Mouse (Mus musculus) neutrophil, adult 5-6 weeks (primary cell): ENCODE data around the gene Abhd17b. TPM values are rescaled to one million over a fixed set of nuclear protein-coding genes. Genes with fewer than 3 reads are reported as not detected.
"Not testable (repeated sequence)": the region's sequence is repeated elsewhere in the genome, so short reads cannot be mapped to it uniquely, and the experiment has no call there.

ENCODE experiments used
- ATAC-seq: fragments of 151-379, 151-347 bp; 2 replicates; pipeline ENCODE4 v1.8.0; 2017; ENCODE audit warnings: mild to moderate bottlenecking, moderate TSS enrichment; ENCODE audit not compliant: insufficient number of reproducible peaks, poor library complexity, low FRiP score, severe bottlenecking; ENCODE audit errors: extremely low read depth
- total RNA-seq: library from RNA; stranded (forward); fragments of 200-1000 nt; gene quantifications from 2 replicates; pipeline ENCODE4 v1.2.3, GENCODE M21; 2017

Abhd17b gene
- total RNA-seq: 110 and 128 TPM in 2 replicates

DNA sequence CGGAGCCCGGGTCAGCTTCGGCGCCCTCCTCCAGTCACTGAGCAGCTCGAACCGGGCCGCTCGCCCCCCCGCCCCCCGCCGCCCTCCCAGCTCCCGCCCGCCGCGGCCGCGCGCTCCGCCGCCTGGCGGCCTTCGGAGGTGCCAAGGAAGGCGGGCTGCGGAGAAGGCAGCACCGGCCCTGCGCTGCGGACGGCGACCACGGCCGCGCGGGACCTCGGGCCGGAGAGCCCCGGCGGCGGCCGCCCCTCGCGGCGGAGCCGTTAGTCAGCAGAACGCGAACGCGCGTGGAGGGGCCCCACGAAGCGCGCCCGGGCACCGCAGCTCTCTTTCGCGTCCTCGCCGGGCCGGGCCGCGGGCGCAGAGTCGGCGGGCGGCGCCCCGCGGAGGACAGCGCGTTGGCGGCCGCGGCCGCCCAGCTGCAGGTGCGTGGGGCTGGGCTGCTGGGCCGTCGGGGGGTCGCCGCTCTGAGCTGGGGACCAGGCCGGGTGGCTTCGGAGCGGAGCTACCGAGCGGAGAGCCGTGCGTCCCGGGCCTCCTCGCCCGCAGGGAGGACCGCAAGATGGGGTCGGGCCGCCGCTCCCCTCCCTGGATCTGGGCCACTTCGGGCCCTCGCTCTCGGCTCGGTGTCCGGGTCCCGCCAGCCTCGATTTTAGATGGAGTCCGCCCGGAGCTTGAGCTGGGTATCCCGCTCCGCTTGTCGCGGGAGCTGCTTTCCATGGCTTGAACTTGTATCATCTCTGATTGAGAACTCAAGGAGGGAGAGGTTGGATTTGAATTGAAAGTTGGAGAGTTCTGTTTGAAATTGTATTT is at the start of gene Abhd17b:
TSS of gene Abhd17b (plus strand) at position 14 of the 810 bp plus-strand sequence.
- ATAC-seq: no peak

DNA sequence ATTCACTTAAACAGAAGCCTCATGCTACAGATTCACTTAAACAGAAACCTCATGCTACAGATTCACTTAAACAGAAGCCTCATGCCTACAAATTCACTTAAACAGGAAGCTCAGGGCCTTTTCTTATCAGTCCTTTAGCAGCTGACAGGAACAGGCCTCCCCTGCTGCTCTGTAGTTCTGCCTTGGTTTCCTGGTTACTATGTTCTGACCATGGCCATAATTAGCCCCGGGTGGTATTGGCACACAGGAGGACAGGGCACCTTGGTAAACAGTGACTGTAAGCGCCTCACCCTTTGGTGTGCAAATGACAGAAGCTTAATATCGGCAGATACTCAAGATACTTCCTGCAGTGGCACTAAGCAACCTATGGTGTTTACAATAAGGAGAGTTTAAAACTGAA is 49.1 kb upstream of the Abhd17b start:
- no peak for ATAC-seq

DNA sequence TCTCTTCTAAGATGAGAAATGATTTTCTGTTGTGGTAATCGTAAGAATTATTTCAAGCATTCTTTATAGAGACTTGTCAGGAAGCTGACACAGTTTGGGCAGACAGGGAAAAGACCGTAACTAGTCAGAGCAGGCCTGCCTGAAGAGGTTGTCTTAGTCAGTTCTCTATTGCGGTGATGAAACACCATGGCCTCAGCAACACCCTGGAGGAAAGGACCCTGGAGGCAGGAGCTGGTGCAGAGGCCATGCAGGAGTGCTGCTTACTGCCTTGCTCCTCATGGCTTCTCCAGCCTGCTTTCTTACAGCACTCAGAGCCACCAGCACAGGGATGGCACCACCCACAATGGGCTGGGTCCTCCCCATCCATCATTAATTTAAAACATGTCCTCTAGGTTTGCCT is 47.7 kb upstream of the Abhd17b start:
- ATAC-seq: no peak

DNA sequence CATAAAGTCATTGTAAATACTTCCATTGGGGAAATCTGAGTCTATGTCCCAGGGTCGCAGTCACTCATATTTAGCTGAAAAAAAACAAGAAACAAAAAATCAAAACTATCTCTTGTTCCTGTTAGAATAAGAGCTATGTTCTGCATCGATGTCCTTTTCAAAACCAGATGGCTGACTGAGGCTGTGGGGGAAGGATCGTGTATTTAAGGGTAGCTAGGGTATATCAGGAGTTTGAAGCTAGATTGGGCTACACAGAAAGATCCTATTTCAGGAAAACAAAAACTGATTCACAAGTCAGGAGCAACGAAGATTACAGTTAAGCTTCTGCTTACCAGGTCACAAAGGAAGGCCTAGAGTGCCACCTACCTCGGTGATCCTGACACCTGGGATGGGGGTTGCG is 42.7 kb upstream of the Abhd17b start:
- no peak for ATAC-seq

DNA sequence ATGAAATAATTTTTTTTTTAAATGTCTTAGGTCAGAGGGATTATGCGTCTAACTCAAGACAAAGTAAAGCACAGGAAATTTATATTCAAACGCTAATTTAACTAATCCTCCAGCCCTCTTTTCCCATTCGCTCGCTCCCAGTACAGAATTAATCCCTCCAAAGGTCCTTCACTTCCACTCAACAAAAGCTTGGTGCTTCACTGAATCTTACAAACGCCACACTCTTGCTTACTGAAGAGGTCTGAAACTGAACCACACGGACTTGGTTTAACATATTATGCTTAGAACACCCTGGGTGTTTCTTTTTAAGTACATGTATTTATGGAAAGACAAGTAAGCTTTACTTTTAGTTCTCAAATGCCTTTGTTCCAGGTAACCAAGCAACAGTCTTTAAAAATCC is 41.7 kb upstream of the Abhd17b start:
- no peak for ATAC-seq

DNA sequence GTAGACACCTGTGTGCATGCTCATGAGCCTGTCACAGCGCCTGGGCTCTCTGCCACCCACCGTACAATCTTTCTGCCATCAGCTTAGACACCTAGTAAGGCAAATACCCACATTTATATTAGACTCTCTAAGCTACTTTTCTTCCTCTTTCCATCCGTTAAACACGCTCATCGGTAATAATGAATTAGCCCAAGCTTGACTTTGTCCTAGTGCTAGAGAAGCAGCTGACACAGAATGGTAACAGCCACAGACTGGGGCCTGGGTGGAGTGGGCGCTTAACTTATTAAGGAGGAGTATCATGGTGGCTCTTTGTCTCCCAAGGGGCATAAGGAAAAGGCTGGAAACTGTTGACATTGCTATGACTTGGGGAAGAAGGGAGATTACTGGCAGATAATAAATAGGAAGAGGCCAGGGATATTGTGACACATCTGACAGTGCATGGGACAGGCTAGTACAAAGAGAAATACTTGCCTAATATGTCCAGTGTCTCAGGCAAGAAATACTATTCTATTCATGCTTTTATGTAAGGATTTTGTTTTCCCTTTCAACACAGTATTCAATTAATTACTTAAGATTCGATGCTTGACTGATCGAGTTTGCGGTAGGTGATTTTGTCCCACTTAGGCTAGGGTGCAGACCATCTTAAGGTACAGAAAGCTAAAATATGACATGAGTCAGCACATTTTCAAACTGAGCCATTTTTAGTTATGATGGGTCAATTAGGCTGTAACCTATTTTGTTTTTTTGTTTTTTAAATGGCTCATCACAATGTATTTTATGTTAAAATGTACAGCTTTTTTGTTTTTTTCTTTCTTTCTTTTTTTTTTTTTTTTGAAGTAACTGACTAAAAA is 41.0 kb upstream of the Abhd17b start:
- 0 out of 2 replicates have a peak, but pooled peaks have one; percentile 23 for ATAC-seq

DNA sequence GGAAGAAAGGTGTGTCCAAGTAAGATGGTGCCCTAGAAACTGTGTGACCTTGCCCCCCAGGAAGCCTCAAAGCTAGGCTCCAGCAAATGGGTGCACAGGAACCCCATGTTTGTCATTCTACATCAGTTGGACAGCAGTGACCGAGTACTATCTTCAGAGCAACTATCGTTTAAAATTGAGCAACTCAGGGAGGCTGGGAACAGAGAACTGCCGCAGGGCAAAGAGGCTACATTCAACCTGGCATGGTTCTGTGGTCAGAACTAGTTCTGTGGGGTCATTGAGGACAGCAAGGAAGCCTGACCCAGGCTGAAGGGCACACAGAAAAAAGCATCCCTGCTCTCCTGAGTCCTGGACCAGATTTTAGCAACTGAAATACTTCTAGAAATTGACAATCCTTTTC is 37.2 kb upstream of the Abhd17b start:
- no peak for ATAC-seq

DNA sequence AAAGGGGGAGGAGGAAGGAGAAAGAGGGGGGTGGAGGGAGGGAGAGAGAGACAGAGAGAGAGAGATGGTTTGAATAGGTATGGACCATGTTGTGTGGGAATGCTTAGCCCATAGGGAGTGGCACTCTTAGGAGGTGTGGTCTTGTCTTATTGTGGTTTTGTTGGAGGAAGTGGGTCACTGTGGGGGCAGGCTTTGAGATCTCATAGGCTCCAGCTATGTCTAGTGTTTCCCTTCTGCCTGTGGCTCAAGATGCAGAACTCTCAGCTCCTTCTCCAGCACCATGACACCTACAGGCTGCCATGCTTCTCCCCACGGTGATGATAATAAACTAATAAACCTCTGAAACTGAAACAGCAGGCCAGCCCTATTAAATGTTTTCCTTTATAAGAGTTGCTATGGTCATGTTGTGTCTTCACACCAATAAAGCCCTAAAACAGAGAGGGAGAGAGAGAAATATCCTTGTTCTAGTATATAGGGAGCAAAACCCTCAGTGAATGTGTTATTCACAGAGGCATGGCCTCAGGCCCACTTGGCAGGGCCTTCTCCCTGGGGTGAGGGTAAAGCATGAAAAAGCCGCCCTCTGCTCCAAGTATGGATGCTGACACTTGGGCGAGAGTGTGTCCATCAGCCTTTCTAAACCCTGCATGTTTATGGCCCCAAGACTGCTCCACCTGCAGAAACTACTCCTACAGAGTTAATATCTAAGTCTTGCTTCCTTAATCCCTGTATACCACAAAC is 29.4 kb upstream of the Abhd17b start:
- peak; percentile 76; the same call in 1 of the 2 replicates for ATAC-seq

DNA sequence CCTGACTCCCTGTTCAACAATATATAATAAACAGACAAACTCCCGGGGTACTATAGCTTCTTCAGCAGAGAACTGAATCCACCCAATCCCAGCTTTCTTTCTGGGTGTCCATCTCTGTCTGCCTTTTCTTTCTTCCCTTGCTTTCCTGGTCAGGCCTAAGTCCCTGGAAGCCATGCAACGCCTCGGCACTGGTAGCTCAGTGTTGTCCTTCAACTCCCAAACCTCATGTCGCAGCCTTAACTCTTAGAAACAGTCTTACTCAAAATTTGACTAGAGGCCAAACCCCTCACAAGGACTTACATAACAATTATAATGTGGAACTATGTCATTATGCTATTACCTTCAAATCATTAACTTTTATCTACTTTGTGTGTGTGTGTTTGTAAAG is 28.8 kb upstream of the Abhd17b start:
- no peak for ATAC-seq

DNA sequence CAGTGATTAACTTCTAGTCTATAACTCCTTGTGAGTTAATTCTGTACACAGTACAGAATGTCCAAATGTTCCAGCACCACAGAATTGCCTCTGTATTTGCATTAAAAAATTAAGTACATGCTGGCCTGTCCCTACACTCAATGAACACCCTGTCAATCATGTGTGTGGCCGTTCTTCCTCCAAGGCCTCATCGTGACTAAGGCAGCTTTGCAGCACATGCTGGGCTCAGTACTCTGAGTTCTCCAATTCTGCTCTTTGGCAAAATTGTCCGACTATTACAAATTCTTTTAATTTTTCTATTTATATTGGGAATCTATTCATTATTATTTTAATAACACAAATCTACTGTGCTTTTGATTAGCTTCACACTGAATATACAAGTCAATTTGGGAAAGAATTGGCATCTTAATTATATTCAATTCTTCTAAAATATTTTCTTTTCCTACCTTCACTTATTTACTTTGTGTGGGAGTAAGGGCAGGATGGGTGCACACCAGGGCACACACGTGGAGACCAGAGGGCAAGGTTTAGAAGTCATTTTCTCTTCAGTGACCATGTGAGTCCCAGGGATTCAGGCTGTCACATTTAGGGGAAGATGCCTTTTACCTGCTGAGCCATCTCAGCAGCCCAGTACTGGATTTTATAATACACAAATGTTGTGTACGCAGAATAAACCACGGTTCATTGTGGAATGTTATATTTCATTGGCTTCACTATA is 26.6 kb upstream of the Abhd17b start:
- ATAC-seq: no peak

DNA sequence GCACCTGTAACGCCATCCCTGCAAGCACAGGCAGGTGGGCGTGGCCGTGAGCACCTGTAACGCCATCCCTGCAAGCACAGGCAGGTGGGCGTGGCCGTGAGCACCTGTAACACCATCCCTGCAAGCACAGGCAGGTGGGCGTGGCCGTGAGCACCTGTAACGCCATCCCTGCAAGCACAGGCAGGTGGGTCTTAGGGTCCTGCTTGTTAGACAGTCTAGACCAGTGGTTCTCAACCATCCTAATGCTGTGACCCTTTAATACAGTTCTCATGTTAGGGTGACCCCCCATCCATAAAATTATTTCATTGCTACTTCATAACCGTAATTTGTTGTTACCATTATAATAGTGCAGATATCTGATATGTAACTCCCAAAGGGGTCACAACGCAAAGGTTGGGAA is 24.5 kb upstream of the Abhd17b start:
- not testable (repeated sequence) for ATAC-seq

DNA sequence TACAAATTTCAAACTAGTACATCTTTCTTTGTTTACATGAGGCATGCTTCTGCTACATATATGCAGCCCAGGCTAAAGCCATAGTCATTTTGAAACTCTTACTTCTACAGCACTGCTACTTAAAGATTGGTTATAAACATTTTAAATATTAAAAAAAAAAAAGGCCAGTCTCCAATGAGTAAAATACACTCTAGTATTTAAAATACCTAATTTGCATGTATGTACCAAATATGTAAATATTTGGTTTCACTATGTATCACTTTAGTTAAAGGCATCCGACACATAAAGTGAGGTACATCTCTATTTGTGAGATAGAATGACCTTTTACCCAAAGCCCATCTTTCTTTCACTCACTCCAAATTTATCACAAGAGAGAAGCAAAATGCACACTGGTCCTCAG is 24.0 kb upstream of the Abhd17b start:
- ATAC-seq: peak; percentile 58; the same call in 1 of the 2 replicates

DNA sequence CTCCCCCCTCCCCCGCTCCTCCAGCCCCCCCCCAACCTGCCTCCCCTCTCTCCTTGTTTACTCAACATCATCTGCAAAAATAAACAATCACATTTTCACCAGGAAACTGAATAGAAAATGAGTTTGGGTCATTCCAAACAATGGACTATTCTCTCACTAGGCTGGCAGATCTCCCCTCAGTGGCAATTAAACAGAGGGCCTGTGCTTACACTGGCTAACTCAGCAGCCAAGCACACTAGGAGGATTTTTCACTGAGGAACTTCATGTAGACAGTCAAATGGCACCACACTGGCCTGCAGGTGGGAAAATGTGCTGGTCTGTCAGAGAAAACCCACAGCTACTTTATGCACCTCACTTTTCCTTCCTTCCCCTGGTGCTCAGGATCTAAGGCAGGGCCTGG is 23.5 kb upstream of the Abhd17b start:
- 0 out of 2 replicates have a peak, but pooled peaks have one; percentile 8 for ATAC-seq

DNA sequence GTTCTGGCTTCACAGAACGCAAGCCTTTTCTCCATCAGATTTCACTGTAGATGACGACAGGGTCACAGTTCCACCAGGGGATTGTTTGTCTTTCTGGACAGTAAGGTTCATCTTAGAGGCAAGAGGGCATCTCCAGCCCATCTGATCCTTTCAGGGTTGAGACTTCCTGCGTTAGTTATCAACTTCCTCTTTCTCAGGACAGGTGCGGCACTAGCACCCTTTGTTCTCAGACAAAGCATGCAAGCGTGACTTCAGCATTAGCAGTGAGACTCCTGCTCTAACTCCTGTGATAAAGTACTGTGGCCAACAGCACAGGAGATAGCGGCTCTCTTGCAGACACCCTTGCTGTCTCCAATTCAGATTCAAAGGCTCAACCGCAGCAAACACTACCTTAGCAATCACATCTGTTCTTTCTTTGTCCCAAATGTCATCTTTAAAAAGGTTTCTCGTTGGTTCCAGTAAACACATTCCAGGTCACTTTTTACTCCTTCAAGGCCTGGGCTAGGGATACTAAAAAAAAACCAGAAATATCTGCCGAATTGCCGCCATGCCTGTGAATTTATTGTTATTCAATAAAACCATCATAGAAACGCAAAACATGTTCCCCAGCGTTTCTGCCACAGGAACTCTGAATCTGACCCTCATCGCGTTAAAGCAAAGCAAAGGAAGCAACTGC is 22.2 kb upstream of the Abhd17b start:
- peak; percentile 91 for ATAC-seq

DNA sequence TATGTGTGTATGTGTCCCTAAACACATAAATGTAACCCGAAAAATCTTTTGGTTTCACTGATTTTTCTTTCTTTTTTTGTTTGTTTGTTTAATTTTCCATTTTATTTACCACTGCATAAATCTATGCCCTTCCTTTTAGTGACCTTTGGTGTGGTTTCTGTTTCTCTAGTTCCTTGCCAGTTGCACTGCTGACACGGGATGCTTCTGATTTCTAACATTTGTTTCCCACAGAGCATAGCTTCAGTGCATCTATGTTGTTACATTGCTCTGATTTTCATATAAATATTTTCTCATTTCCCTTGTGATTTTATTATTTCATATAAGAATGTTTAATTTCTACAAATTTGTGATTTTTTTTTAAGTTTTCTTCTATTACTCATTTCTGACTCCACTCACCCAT is 17.6 kb upstream of the Abhd17b start:
- ATAC-seq: no peak

DNA sequence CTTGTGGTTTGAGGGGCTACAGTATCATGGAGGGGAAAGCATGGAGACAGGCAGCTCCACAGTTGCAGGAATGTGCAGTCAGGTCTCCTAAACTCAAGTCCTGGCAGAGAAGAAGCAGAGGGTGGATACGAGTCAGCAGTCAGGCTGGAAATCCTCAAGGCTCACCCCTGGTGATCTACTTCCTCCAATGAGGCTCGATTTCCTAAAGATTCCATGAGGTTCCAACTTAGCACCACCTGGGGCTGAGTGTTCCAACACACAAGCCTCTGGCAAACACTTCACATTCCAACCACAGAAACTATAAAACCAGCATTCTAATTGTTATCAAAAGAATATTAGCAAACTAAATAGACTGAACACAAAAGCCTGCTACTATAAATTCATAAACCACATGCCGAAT is 16.1 kb upstream of the Abhd17b start:
- ATAC-seq: no peak

DNA sequence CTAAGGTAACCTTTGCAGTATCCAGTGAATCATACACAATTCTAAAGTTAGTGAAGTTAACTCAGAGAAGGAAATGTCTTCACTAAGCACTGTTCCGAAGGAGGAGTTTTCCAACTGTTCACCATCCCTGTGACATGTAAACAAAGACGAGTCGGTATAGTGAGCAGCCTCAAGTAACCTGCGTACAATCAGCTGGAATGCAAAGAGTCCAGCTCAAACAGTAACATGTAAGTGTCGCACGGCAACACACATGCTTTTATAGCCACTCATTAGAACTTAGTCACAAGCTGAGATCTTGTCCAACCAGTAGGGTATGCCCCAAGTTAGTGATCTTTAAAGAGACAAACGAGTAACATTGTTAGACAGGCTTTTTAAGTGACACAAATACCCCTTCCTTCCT is 15.3 kb upstream of the Abhd17b start:
- no peak for ATAC-seq

DNA sequence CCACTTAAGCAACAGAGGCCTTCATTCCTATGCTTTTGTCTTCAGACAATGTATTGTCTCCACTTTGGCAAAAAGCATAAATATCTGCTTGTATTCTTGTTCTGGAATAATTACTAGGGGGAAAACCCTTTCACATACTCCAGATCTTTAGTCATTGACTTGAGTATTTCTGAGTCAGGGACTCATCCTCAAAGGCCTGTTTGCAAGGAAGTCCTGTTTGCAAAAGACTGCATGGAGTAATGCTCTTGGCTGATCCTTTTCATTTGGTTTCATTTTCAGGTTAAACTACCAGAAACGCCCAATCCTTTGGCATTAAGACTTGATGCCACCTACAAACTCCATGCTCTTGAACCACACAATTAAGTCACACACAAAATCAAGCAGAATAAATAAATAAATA is 9.1 kb upstream of the Abhd17b start:
- ATAC-seq: no peak
